Mouse (Mus musculus): ENCODE measurements around the gene Cerkl.

DNA sequence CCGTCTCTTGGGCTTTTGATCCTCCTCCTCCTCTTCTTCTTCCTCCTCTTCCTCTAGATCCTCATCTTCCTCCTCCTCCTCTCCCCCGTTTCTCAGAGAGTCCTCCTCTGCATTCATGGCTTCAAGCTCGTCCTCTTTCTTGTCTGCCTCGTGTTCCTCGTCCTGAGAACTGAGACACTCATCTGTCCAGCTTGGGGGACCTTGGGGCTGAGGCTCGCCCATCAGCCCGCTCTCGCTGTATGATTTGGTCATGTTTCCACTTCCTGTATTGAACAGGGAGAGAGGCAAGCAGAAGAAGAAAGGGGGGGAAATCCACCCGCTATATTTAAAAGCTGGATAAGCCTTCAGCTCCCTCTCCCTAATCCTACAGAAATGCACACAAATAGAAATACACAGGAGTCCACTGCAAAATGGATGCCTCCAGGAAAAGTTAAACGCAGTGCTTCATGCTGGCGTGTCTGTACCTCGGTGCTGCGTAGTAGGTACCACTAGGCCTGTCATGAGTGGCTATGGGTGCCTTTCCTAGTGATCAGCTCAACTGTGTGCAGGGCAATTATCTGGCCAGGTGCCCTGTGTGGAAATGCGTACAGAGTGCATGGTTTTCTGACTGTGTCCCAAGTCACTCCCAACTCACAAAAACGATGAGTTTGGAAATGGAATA, 1.7 kb downstream of the Cerkl start:
- TF ChIP-seq POLR2A (IDR thresholded peaks at IDR 0.05; ENCODE audit: low read depth, low read length) (no peak), CTCF (IDR thresholded peaks at IDR 0.05; ENCODE audit: extremely low read depth, insufficient read length, insufficient replicate concordance, low read depth, low read length) (no peak)
